Mouse (Mus musculus): ENCODE data around the gene Gm20388. TPM values are rescaled to one million over a fixed set of nuclear protein-coding genes. Genes with fewer than 3 reads are reported as not detected.

Gm20388 gene
- total RNA-seq, 1 experiment: 27.0 TPM

- H3K27ac ChIP-seq (ENCODE audit: insufficient read depth, low read depth, low read length, poor library complexity, severe bottlenecking): no peak overlapping the region
- peaks cover 5 to 25% of the 10 kb centered on the region in 2 experiments; a peak in 2 of 4 replicates for H3K4me1 ChIP-seq (ENCODE audit: control insufficient read depth in 2 of 2, insufficient read depth in 2 of 2, low read length in 2 of 2, poor library complexity in 1 of 2)
Measured at GRCm38 (mm10) chr8:124288215-124288864, 4377.7 kb downstream of the Gm20388 start.

GRCm38 (mm10) chr8:124289481-124290050, 4378.9 kb downstream of the Gm20388 start:
- in situ Hi-C loops (cut with MboI; ENCODE audit: low sequenced_read_pairs in 2 of 2, unreplicated experiment in 2 of 2): no loop called here
- no peak for DNase-seq (ENCODE audit: low read depth, low spot score)
- H3K9me3 ChIP-seq (ENCODE audit: control insufficient read depth, insufficient read depth, low read depth, low read length): no peaks in the 10 kb centered on the region
- TF ChIP-seq ZC3H11A (IDR thresholded peaks at IDR 0.05; ENCODE audit: borderline replicate concordance, low read depth, low read length) (no peak), HCFC1 (IDR thresholded peaks at IDR 0.05; ENCODE audit: borderline replicate concordance, insufficient read depth, low read length) (no peak), CHD2 (IDR thresholded peaks at IDR 0.05; ENCODE audit: low read depth, low read length) (no peak), ZNF384 (IDR thresholded peaks at IDR 0.05; ENCODE audit: low read depth, low read length) (no peak), MAFK (IDR thresholded peaks at IDR 0.05; ENCODE audit: insufficient read depth, low read depth, low read length) (no peak)
- H3K36me3 ChIP-seq (ENCODE audit: control insufficient read depth, insufficient read depth, low read length, poor library complexity, severe bottlenecking): peaks cover 6% of the 10 kb centered on the region; the same call in 1 of the 2 replicates
- no peak overlapping the region for H3K9ac ChIP-seq (ENCODE audit: insufficient read depth, low read depth, low read length, poor library complexity, severe bottlenecking)
- H3K4me3 ChIP-seq (ENCODE audit: insufficient read depth in 1 of 2, low read depth in 1 of 2, low read length in 2 of 2, poor library complexity in 1 of 2, severe bottlenecking in 1 of 2): no peak overlapping the region
- peaks cover 0 to 15% of the 10 kb centered on the region in 2 experiments; a peak in 2 of 4 replicates for H3K4me1 ChIP-seq (ENCODE audit: control insufficient read depth in 2 of 2, insufficient read depth in 2 of 2, low read length in 2 of 2, poor library complexity in 1 of 2)
- no peak overlapping the region for H3K27ac ChIP-seq (ENCODE audit: insufficient read depth, low read depth, low read length, poor library complexity, severe bottlenecking)

More at GRCm38 (mm10) chr8:124288215-124288864, 4377.7 kb downstream of the Gm20388 start:
- TF ChIP-seq ZC3H11A (IDR thresholded peaks at IDR 0.05; ENCODE audit: borderline replicate concordance, low read depth, low read length): no peak
- TF ChIP-seq HCFC1 (IDR thresholded peaks at IDR 0.05; ENCODE audit: borderline replicate concordance, insufficient read depth, low read length): no peak
- no peak for TF ChIP-seq CHD2 (IDR thresholded peaks at IDR 0.05; ENCODE audit: low read depth, low read length)
- TF ChIP-seq ZNF384 (IDR thresholded peaks at IDR 0.05; ENCODE audit: low read depth, low read length): no peak
- no peak for TF ChIP-seq MAFK (IDR thresholded peaks at IDR 0.05; ENCODE audit: insufficient read depth, low read depth, low read length)
- H3K4me3 ChIP-seq (ENCODE audit: insufficient read depth in 1 of 2, low read depth in 1 of 2, low read length in 2 of 2, poor library complexity in 1 of 2, severe bottlenecking in 1 of 2): no peak overlapping the region
- in situ Hi-C loops (cut with MboI; ENCODE audit: low sequenced_read_pairs in 2 of 2, unreplicated experiment in 2 of 2): no loop called here
- DNase-seq (ENCODE audit: low read depth, low spot score): no peak
- no peak overlapping the region for H3K9ac ChIP-seq (ENCODE audit: insufficient read depth, low read depth, low read length, poor library complexity, severe bottlenecking)
- no peaks in the 10 kb centered on the region for H3K9me3 ChIP-seq (ENCODE audit: control insufficient read depth, insufficient read depth, low read depth, low read length)
- H3K36me3 ChIP-seq (ENCODE audit: control insufficient read depth, insufficient read depth, low read length, poor library complexity, severe bottlenecking): peaks cover 5% of the 10 kb centered on the region; the same call in 1 of the 2 replicates

GRCm38 (mm10) chr8:124290911-124291691, 4380.5 kb downstream of the Gm20388 start:
- Histone ChIP-seq H3K4me3 (ENCODE audit: insufficient read depth in 1 of 2, low read depth in 1 of 2, low read length in 2 of 2, poor library complexity in 1 of 2, severe bottlenecking in 1 of 2) (no peak overlapping the region), H3K36me3 (ENCODE audit: control insufficient read depth, insufficient read depth, low read length, poor library complexity, severe bottlenecking) (peaks cover 6% of the 10 kb centered on the region; the same call in 1 of the 2 replicates), H3K9ac (ENCODE audit: insufficient read depth, low read depth, low read length, poor library complexity, severe bottlenecking) (no peak overlapping the region), H3K9me3 (ENCODE audit: control insufficient read depth, insufficient read depth, low read depth, low read length) (no peaks in the 10 kb centered on the region), H3K4me1 (ENCODE audit: control insufficient read depth in 2 of 2, insufficient read depth in 2 of 2, low read length in 2 of 2, poor library complexity in 1 of 2) (peaks cover 0 to 8% of the 10 kb centered on the region in 2 experiments; a peak in 1 of 4 replicates), H3K27ac (ENCODE audit: insufficient read depth, low read depth, low read length, poor library complexity, severe bottlenecking) (no peak overlapping the region)
- no peak for DNase-seq (ENCODE audit: low read depth, low spot score)
- TF ChIP-seq ZC3H11A (IDR thresholded peaks at IDR 0.05; ENCODE audit: borderline replicate concordance, low read depth, low read length) (no peak), MAFK (IDR thresholded peaks at IDR 0.05; ENCODE audit: insufficient read depth, low read depth, low read length) (no peak), CHD2 (IDR thresholded peaks at IDR 0.05; ENCODE audit: low read depth, low read length) (no peak), ZNF384 (IDR thresholded peaks at IDR 0.05; ENCODE audit: low read depth, low read length) (no peak), HCFC1 (IDR thresholded peaks at IDR 0.05; ENCODE audit: borderline replicate concordance, insufficient read depth, low read length) (no peak)
- in situ Hi-C loops (cut with MboI; ENCODE audit: low sequenced_read_pairs in 2 of 2, unreplicated experiment in 2 of 2): no loop called here

- Histone ChIP-seq H3K9ac (ENCODE audit: insufficient read depth, low read depth, low read length, poor library complexity, severe bottlenecking) (no peak overlapping the region), H3K36me3 (ENCODE audit: control insufficient read depth, insufficient read depth, low read length, poor library complexity, severe bottlenecking) (peaks cover 6% of the 10 kb centered on the region; the same call in 1 of the 2 replicates), H3K9me3 (ENCODE audit: control insufficient read depth, insufficient read depth, low read depth, low read length) (no peaks in the 10 kb centered on the region), H3K27ac (ENCODE audit: insufficient read depth, low read depth, low read length, poor library complexity, severe bottlenecking) (no peak overlapping the region), H3K4me1 (ENCODE audit: control insufficient read depth in 2 of 2, insufficient read depth in 2 of 2, low read length in 2 of 2, poor library complexity in 1 of 2) (peaks cover 0 to 3% of the 10 kb centered on the region in 2 experiments; a peak in 1 of 4 replicates), H3K4me3 (ENCODE audit: insufficient read depth in 1 of 2, low read depth in 1 of 2, low read length in 2 of 2, poor library complexity in 1 of 2, severe bottlenecking in 1 of 2) (no peak overlapping the region)
- in situ Hi-C loops (cut with MboI; ENCODE audit: low sequenced_read_pairs in 2 of 2, unreplicated experiment in 2 of 2): no loop called here
- no peak for DNase-seq (ENCODE audit: low read depth, low spot score)
- TF ChIP-seq HCFC1 (IDR thresholded peaks at IDR 0.05; ENCODE audit: borderline replicate concordance, insufficient read depth, low read length): no peak
- TF ChIP-seq CHD2 (IDR thresholded peaks at IDR 0.05; ENCODE audit: low read depth, low read length): no peak
- no peak for TF ChIP-seq ZC3H11A (IDR thresholded peaks at IDR 0.05; ENCODE audit: borderline replicate concordance, low read depth, low read length)
- TF ChIP-seq MAFK (IDR thresholded peaks at IDR 0.05; ENCODE audit: insufficient read depth, low read depth, low read length): no peak
- TF ChIP-seq ZNF384 (IDR thresholded peaks at IDR 0.05; ENCODE audit: low read depth, low read length): no peak
Measured at GRCm38 (mm10) chr8:124291693-124292092, 4381.1 kb downstream of the Gm20388 start.
